In genomic region chr6:137710179-137711037, GRCm38 (mm10) we compare ENCODE assay signal across 17 mouse cellular contexts. TPM values are rescaled to one million over a fixed set of nuclear protein-coding genes. Genes with fewer than 3 reads are reported as not detected.
DNase-seq lines count a peak whose midpoint lies in the region; ATAC-seq and TF ChIP-seq lines count a peak whose summit lies in the region.
"Had no signal": no experiment of that assay in that cellular context is flagged by ENCODE, and none has a peak within 500 bp of the region (broad histone marks: within the 10 kb centered on the region; RNA-seq: fewer than 3 reads in every experiment).

No protein-coding gene starts in this region.

- no peaks in the 10 kb centered on the region for H3K27me3 ChIP-seq in intestine, embryonic 15.5 days (replicated peaks)
- no peaks in the 10 kb centered on the region for H3K27me3 ChIP-seq in intestine, postnatal 0 days (replicated peaks; ENCODE audit: control insufficient read depth, insufficient read depth, low read length)
- no peaks in the 10 kb centered on the region for H3K27me3 ChIP-seq in intestine, embryonic 16.5 days (replicated peaks; ENCODE audit: control insufficient read depth, insufficient read depth, low read length)
- H3K27me3 ChIP-seq in kidney, adult 2 months (replicated peaks; ENCODE audit: control insufficient read depth, insufficient read depth, low read length) = no peaks in the 10 kb centered on the region
- H3K27me3 ChIP-seq: CH12.LX; forebrain, embryonic 12.5 days had no signal

- no peak overlapping the region for H3K4me2 ChIP-seq in intestine, embryonic 15.5 days (replicated peaks)
- no peak overlapping the region for H3K4me2 ChIP-seq in intestine, postnatal 0 days (replicated peaks; ENCODE audit: low read depth)
- H3K4me2 ChIP-seq in intestine, embryonic 16.5 days (ENCODE audit: low read depth, low read length) = no peak overlapping the region
- H3K4me2 ChIP-seq: forebrain, embryonic 12.5 days; midbrain, embryonic 11.5 days had no signal

- no peak for TF ChIP-seq CTCF in intestine, postnatal 0 days (IDR thresholded peaks at IDR 0.05; ENCODE audit: low read depth)
- no peak for TF ChIP-seq CTCF in embryonic fibroblast, embryonic 13.5 days (IDR thresholded peaks at IDR 0.05; ENCODE audit: borderline replicate concordance, insufficient read depth, low read length)
- TF ChIP-seq CTCF in kidney, adult 2 months (conservative IDR thresholded peaks at IDR 0.05; ENCODE audit: insufficient read depth, insufficient read length, low read depth, low read length) = no peak

- no peak overlapping the region for H3K9ac ChIP-seq in intestine, embryonic 15.5 days
- no peak overlapping the region for H3K9ac ChIP-seq in intestine, postnatal 0 days (ENCODE audit: low read depth, low read length)
- no peak overlapping the region for H3K9ac ChIP-seq in intestine, embryonic 16.5 days (ENCODE audit: low read depth, low read length)
- H3K9ac ChIP-seq: forebrain, embryonic 12.5 days had no signal

- no peak overlapping the region for H3K4me3 ChIP-seq in intestine, embryonic 15.5 days (replicated peaks)
- no peak overlapping the region for H3K4me3 ChIP-seq in intestine, postnatal 0 days (ENCODE audit: low read depth, low read length)
- H3K4me3 ChIP-seq in embryonic fibroblast, embryonic 13.5 days (ENCODE audit: insufficient read depth, low read length) = no peak overlapping the region
- no peak overlapping the region for H3K4me3 ChIP-seq in intestine, embryonic 16.5 days (ENCODE audit: low read length)
- H3K4me3 ChIP-seq in kidney, adult 2 months (ENCODE audit: insufficient read depth, low read depth, low read length) = no peak overlapping the region
- H3K4me3 ChIP-seq: forebrain, embryonic 12.5 days had no signal

- H3K27ac ChIP-seq in intestine, embryonic 15.5 days = no peak overlapping the region
- no peak overlapping the region for H3K27ac ChIP-seq in intestine, postnatal 0 days (ENCODE audit: low read depth, low read length)
- H3K27ac ChIP-seq in embryonic fibroblast, embryonic 13.5 days (ENCODE audit: insufficient read depth, low read length) = peak overlapping the region; percentile 14; the same call in 1 of the 2 replicates
- H3K27ac ChIP-seq in intestine, embryonic 16.5 days (ENCODE audit: low read length) = no peak overlapping the region
- no peak overlapping the region for H3K27ac ChIP-seq in kidney, adult 2 months (ENCODE audit: insufficient read depth, low read depth, low read length)
- H3K27ac ChIP-seq: forebrain, embryonic 12.5 days had no signal

- no peaks in the 10 kb centered on the region for H3K36me3 ChIP-seq in intestine, embryonic 15.5 days
- H3K36me3 ChIP-seq in intestine, postnatal 0 days (ENCODE audit: control insufficient read depth, insufficient read depth) = no peaks in the 10 kb centered on the region
- H3K36me3 ChIP-seq in intestine, embryonic 16.5 days (ENCODE audit: control insufficient read depth, insufficient read depth, low read length) = no peaks in the 10 kb centered on the region
- no peaks in the 10 kb centered on the region for H3K36me3 ChIP-seq in kidney, adult 2 months (ENCODE audit: control insufficient read depth, insufficient read depth, low read length)
- H3K36me3 ChIP-seq: forebrain, embryonic 12.5 days had no signal

- WGBS in intestine, embryonic 15.5 days = 68% methylated on average over 14 of the region's 14 CpGs
- 73% methylated on average over 14 of the region's 14 CpGs for WGBS in intestine, postnatal 0 days
- WGBS in intestine, embryonic 16.5 days = 68% methylated on average over 14 of the region's 14 CpGs
- WGBS in kidney, adult 2 months = 73% methylated on average over 14 of the region's 14 CpGs

- peak; percentile 61 for DNase-seq in skeletal muscle tissue, adult 2 months (ENCODE audit: low read depth, low spot score)
- DNase-seq in testis, postnatal 14 days (ENCODE audit: low spot score) = no peak
- no peak for DNase-seq in kidney, adult 2 months
- DNase-seq: adrenal gland, adult 8-10 months; cerebellum, postnatal 25 days; kidney, postnatal 36 days; layer of hippocampus, postnatal 36 days; left cerebral cortex, postnatal 4 days; right cerebral cortex, postnatal 14 days; thymus, adult 2 months had no signal

- 0 out of 2 replicates have a peak, but pooled peaks have one; percentile 31 for ATAC-seq in intestine, embryonic 15.5 days
- no peak for ATAC-seq in intestine, postnatal 0 days
- peak; percentile 57 for ATAC-seq in intestine, embryonic 16.5 days

- H3K4me1 ChIP-seq in intestine, embryonic 15.5 days (replicated peaks) = no peaks in the 10 kb centered on the region
- no peaks in the 10 kb centered on the region for H3K4me1 ChIP-seq in intestine, postnatal 0 days (replicated peaks; ENCODE audit: control insufficient read depth, insufficient read depth, low read length)
- no peaks in the 10 kb centered on the region for H3K4me1 ChIP-seq in embryonic fibroblast, embryonic 13.5 days (ENCODE audit: control insufficient read depth, insufficient read depth, low read length)
- no peaks in the 10 kb centered on the region for H3K4me1 ChIP-seq in intestine, embryonic 16.5 days (ENCODE audit: control insufficient read depth, insufficient read depth, low read length)
- H3K4me1 ChIP-seq in kidney, adult 2 months (ENCODE audit: control insufficient read depth, insufficient read depth, low read length) = no peaks in the 10 kb centered on the region

- no peaks in the 10 kb centered on the region for H3K9me3 ChIP-seq in intestine, embryonic 15.5 days
- no peaks in the 10 kb centered on the region for H3K9me3 ChIP-seq in intestine, postnatal 0 days (ENCODE audit: control insufficient read depth)
- no peaks in the 10 kb centered on the region for H3K9me3 ChIP-seq in intestine, embryonic 16.5 days (ENCODE audit: control insufficient read depth, low read length)
- H3K9me3 ChIP-seq: forebrain, embryonic 12.5 days had no signal

- TF ChIP-seq POLR2A in embryonic fibroblast, embryonic 13.5 days (IDR thresholded peaks at IDR 0.05; ENCODE audit: low read depth, low read length) = no peak
- TF ChIP-seq POLR2A in kidney, adult 2 months (IDR thresholded peaks at IDR 0.05; ENCODE audit: low read depth, low read length) = no peak

RNA-seq across cellular contexts. Expression of gene Strap, which starts 24.5 kb away (rescaled TPM):
- 131 and 147 TPM in 2 replicates for polyA plus RNA-seq in intestine, embryonic 15.5 days (2015; fragmentation: Nextera tagmentation; extraction: Ambion mirVana)
- polyA plus RNA-seq in intestine, postnatal 0 days (2015; fragmentation: Nextera tagmentation; extraction: Ambion mirVana) = 71.0 and 71.4 TPM in 2 replicates
- 117 and 124 TPM in 2 replicates for polyA plus RNA-seq in embryonic fibroblast, embryonic 13.5 days (2011; ENCODE audit: insufficient read length, low read depth, missing spikeins)
- 122 and 132 TPM in 2 replicates for polyA plus RNA-seq in intestine, embryonic 16.5 days (2015; fragmentation: Nextera tagmentation; extraction: Ambion mirVana)
- 29.7 and 31.1 TPM in 2 replicates for polyA plus RNA-seq in kidney, adult 2 months (2012; rRNA removed)

RNA-seq across cellular contexts. Expression of gene Dera, which starts 43.9 kb away (rescaled TPM):
- polyA plus RNA-seq in intestine, embryonic 15.5 days (2015; fragmentation: Nextera tagmentation; extraction: Ambion mirVana) = 93.9 and 98.6 TPM in 2 replicates
- 122 and 130 TPM in 2 replicates for polyA plus RNA-seq in intestine, postnatal 0 days (2015; fragmentation: Nextera tagmentation; extraction: Ambion mirVana)
- 24.1 and 24.4 TPM in 2 replicates for polyA plus RNA-seq in embryonic fibroblast, embryonic 13.5 days (2011; ENCODE audit: insufficient read length, low read depth, missing spikeins)
- 124 and 132 TPM in 2 replicates for polyA plus RNA-seq in intestine, embryonic 16.5 days (2015; fragmentation: Nextera tagmentation; extraction: Ambion mirVana)
- 36.0 and 38.2 TPM in 2 replicates for polyA plus RNA-seq in kidney, adult 2 months (2012; rRNA removed)

RNA-seq across cellular contexts. Expression of gene Eps8, which starts 55.7 kb away (rescaled TPM):
- polyA plus RNA-seq in intestine, embryonic 15.5 days (2015; fragmentation: Nextera tagmentation; extraction: Ambion mirVana) = 85.2 and 93.9 TPM in 2 replicates
- polyA plus RNA-seq in intestine, postnatal 0 days (2015; fragmentation: Nextera tagmentation; extraction: Ambion mirVana) = 204 and 209 TPM in 2 replicates
- 48.4 and 53.6 TPM in 2 replicates for polyA plus RNA-seq in embryonic fibroblast, embryonic 13.5 days (2011; ENCODE audit: insufficient read length, low read depth, missing spikeins)
- 102 and 143 TPM in 2 replicates for polyA plus RNA-seq in intestine, embryonic 16.5 days (2015; fragmentation: Nextera tagmentation; extraction: Ambion mirVana)
- 50.2 and 51.9 TPM in 2 replicates for polyA plus RNA-seq in kidney, adult 2 months (2012; rRNA removed)
